Mouse (Mus musculus): ENCODE results near the gene Sytl2. TPM values are rescaled to one million over a fixed set of nuclear protein-coding genes. Genes with fewer than 3 reads are reported as not detected.

Gene Sytl2
- total RNA-seq, 1 experiment, result 2.7 TPM

- no peaks in the 10 kb centered on the region for H3K36me3 ChIP-seq (ENCODE audit: control insufficient read depth, insufficient read depth, low read length, poor library complexity, severe bottlenecking)
- H3K4me1 ChIP-seq (ENCODE audit: control insufficient read depth in 2 of 2, insufficient read depth in 2 of 2, low read length in 2 of 2, poor library complexity in 1 of 2), result no peaks in the 10 kb centered on the region
- no peak overlapping the region for H3K4me3 ChIP-seq (ENCODE audit: insufficient read depth in 1 of 2, low read depth in 1 of 2, low read length in 2 of 2, poor library complexity in 1 of 2, severe bottlenecking in 1 of 2)
- no peak overlapping the region for H3K9ac ChIP-seq (ENCODE audit: insufficient read depth, low read depth, low read length, poor library complexity, severe bottlenecking)
- no peak overlapping the region for H3K27ac ChIP-seq (ENCODE audit: insufficient read depth, low read depth, low read length, poor library complexity, severe bottlenecking)
- in situ Hi-C loops (cut with MboI; ENCODE audit: low sequenced_read_pairs in 2 of 2, unreplicated experiment in 2 of 2), result no loop called here
- no peaks in the 10 kb centered on the region for H3K9me3 ChIP-seq (ENCODE audit: control insufficient read depth, insufficient read depth, low read depth, low read length)
- no peak for DNase-seq (ENCODE audit: low read depth, low spot score)
- no peak for TF ChIP-seq CHD2 (IDR thresholded peaks at IDR 0.05; ENCODE audit: low read depth, low read length)
- no peak for TF ChIP-seq MAFK (IDR thresholded peaks at IDR 0.05; ENCODE audit: insufficient read depth, low read depth, low read length)
- TF ChIP-seq HCFC1 (IDR thresholded peaks at IDR 0.05; ENCODE audit: borderline replicate concordance, insufficient read depth, low read length), result no peak
- TF ChIP-seq ZNF384 (IDR thresholded peaks at IDR 0.05; ENCODE audit: low read depth, low read length), result no peak
- TF ChIP-seq ZC3H11A (IDR thresholded peaks at IDR 0.05; ENCODE audit: borderline replicate concordance, low read depth, low read length), result no peak
These were observed 10.3 kb downstream of the Sytl2 start for GRCm38 (mm10) chr7:90312151-90312883.

- in situ Hi-C loops (cut with MboI; ENCODE audit: low sequenced_read_pairs in 2 of 2, unreplicated experiment in 2 of 2), result no loop called here
- no peaks in the 10 kb centered on the region for H3K9me3 ChIP-seq (ENCODE audit: control insufficient read depth, insufficient read depth, low read depth, low read length)
- no peak overlapping the region for H3K9ac ChIP-seq (ENCODE audit: insufficient read depth, low read depth, low read length, poor library complexity, severe bottlenecking)
- DNase-seq (ENCODE audit: low read depth, low spot score), result no peak
- no peak for TF ChIP-seq ZNF384 (IDR thresholded peaks at IDR 0.05; ENCODE audit: low read depth, low read length)
- no peaks in the 10 kb centered on the region for H3K36me3 ChIP-seq (ENCODE audit: control insufficient read depth, insufficient read depth, low read length, poor library complexity, severe bottlenecking)
- no peaks in the 10 kb centered on the region for H3K4me1 ChIP-seq (ENCODE audit: control insufficient read depth in 2 of 2, insufficient read depth in 2 of 2, low read length in 2 of 2, poor library complexity in 1 of 2)
- no peak overlapping the region for H3K27ac ChIP-seq (ENCODE audit: insufficient read depth, low read depth, low read length, poor library complexity, severe bottlenecking)
- H3K4me3 ChIP-seq (ENCODE audit: insufficient read depth in 1 of 2, low read depth in 1 of 2, low read length in 2 of 2, poor library complexity in 1 of 2, severe bottlenecking in 1 of 2), result no peak overlapping the region
These were observed 11.4 kb downstream of the Sytl2 start for GRCm38 (mm10) chr7:90313421-90313820.

GRCm38 (mm10) chr7:90316823-90317222, 14.8 kb downstream of the Sytl2 start:
- H3K9ac ChIP-seq (ENCODE audit: insufficient read depth, low read depth, low read length, poor library complexity, severe bottlenecking), result no peak overlapping the region
- H3K9me3 ChIP-seq (ENCODE audit: control insufficient read depth, insufficient read depth, low read depth, low read length), result no peaks in the 10 kb centered on the region
- no peak overlapping the region for H3K27ac ChIP-seq (ENCODE audit: insufficient read depth, low read depth, low read length, poor library complexity, severe bottlenecking)
- TF ChIP-seq HCFC1 (IDR thresholded peaks at IDR 0.05; ENCODE audit: borderline replicate concordance, insufficient read depth, low read length) (no peak), ZC3H11A (IDR thresholded peaks at IDR 0.05; ENCODE audit: borderline replicate concordance, low read depth, low read length) (no peak), ZNF384 (IDR thresholded peaks at IDR 0.05; ENCODE audit: low read depth, low read length) (no peak), CHD2 (IDR thresholded peaks at IDR 0.05; ENCODE audit: low read depth, low read length) (no peak), MAFK (IDR thresholded peaks at IDR 0.05; ENCODE audit: insufficient read depth, low read depth, low read length) (no peak)
- DNase-seq (ENCODE audit: low read depth, low spot score), result no peak
- no peak overlapping the region for H3K4me3 ChIP-seq (ENCODE audit: insufficient read depth in 1 of 2, low read depth in 1 of 2, low read length in 2 of 2, poor library complexity in 1 of 2, severe bottlenecking in 1 of 2)
- H3K36me3 ChIP-seq (ENCODE audit: control insufficient read depth, insufficient read depth, low read length, poor library complexity, severe bottlenecking), result no peaks in the 10 kb centered on the region
- H3K4me1 ChIP-seq (ENCODE audit: control insufficient read depth in 2 of 2, insufficient read depth in 2 of 2, low read length in 2 of 2, poor library complexity in 1 of 2), result no peaks in the 10 kb centered on the region
- in situ Hi-C loops (cut with MboI; ENCODE audit: low sequenced_read_pairs in 2 of 2, unreplicated experiment in 2 of 2), result no loop called here

- no peaks in the 10 kb centered on the region for H3K9me3 ChIP-seq (ENCODE audit: control insufficient read depth, insufficient read depth, low read depth, low read length)
- no peak for DNase-seq (ENCODE audit: low read depth, low spot score)
- H3K27ac ChIP-seq (ENCODE audit: insufficient read depth, low read depth, low read length, poor library complexity, severe bottlenecking), result no peak overlapping the region
- no peaks in the 10 kb centered on the region for H3K36me3 ChIP-seq (ENCODE audit: control insufficient read depth, insufficient read depth, low read length, poor library complexity, severe bottlenecking)
- H3K4me3 ChIP-seq (ENCODE audit: insufficient read depth in 1 of 2, low read depth in 1 of 2, low read length in 2 of 2, poor library complexity in 1 of 2, severe bottlenecking in 1 of 2), result no peak overlapping the region
- in situ Hi-C loops (cut with MboI; ENCODE audit: low sequenced_read_pairs in 2 of 2, unreplicated experiment in 2 of 2), result no loop called here
- TF ChIP-seq CHD2 (IDR thresholded peaks at IDR 0.05; ENCODE audit: low read depth, low read length), result no peak
- TF ChIP-seq ZNF384 (IDR thresholded peaks at IDR 0.05; ENCODE audit: low read depth, low read length), result no peak
- no peak for TF ChIP-seq MAFK (IDR thresholded peaks at IDR 0.05; ENCODE audit: insufficient read depth, low read depth, low read length)
- no peak for TF ChIP-seq ZC3H11A (IDR thresholded peaks at IDR 0.05; ENCODE audit: borderline replicate concordance, low read depth, low read length)
- no peaks in the 10 kb centered on the region for H3K4me1 ChIP-seq (ENCODE audit: control insufficient read depth in 2 of 2, insufficient read depth in 2 of 2, low read length in 2 of 2, poor library complexity in 1 of 2)
- H3K9ac ChIP-seq (ENCODE audit: insufficient read depth, low read depth, low read length, poor library complexity, severe bottlenecking), result no peak overlapping the region
These were observed 17.4 kb downstream of the Sytl2 start for GRCm38 (mm10) chr7:90319446-90319845.

- Histone ChIP-seq H3K27ac (ENCODE audit: insufficient read depth, low read depth, low read length, poor library complexity, severe bottlenecking) (no peak overlapping the region), H3K9me3 (ENCODE audit: control insufficient read depth, insufficient read depth, low read depth, low read length) (no peaks in the 10 kb centered on the region), H3K4me3 (ENCODE audit: insufficient read depth in 1 of 2, low read depth in 1 of 2, low read length in 2 of 2, poor library complexity in 1 of 2, severe bottlenecking in 1 of 2) (no peak overlapping the region), H3K4me1 (ENCODE audit: control insufficient read depth in 2 of 2, insufficient read depth in 2 of 2, low read length in 2 of 2, poor library complexity in 1 of 2) (no peaks in the 10 kb centered on the region), H3K36me3 (ENCODE audit: control insufficient read depth, insufficient read depth, low read length, poor library complexity, severe bottlenecking) (no peaks in the 10 kb centered on the region), H3K9ac (ENCODE audit: insufficient read depth, low read depth, low read length, poor library complexity, severe bottlenecking) (no peak overlapping the region)
- TF ChIP-seq HCFC1 (IDR thresholded peaks at IDR 0.05; ENCODE audit: borderline replicate concordance, insufficient read depth, low read length), result no peak
- no peak for TF ChIP-seq CHD2 (IDR thresholded peaks at IDR 0.05; ENCODE audit: low read depth, low read length)
- TF ChIP-seq MAFK (IDR thresholded peaks at IDR 0.05; ENCODE audit: insufficient read depth, low read depth, low read length), result no peak
- TF ChIP-seq ZC3H11A (IDR thresholded peaks at IDR 0.05; ENCODE audit: borderline replicate concordance, low read depth, low read length), result no peak
- no peak for TF ChIP-seq ZNF384 (IDR thresholded peaks at IDR 0.05; ENCODE audit: low read depth, low read length)
- DNase-seq (ENCODE audit: low read depth, low spot score), result no peak
- in situ Hi-C loops (cut with MboI; ENCODE audit: low sequenced_read_pairs in 2 of 2, unreplicated experiment in 2 of 2), result no loop called here
These were observed 18.1 kb downstream of the Sytl2 start for GRCm38 (mm10) chr7:90320124-90320523.

Data from ES-E14 (cell line).